Mouse (Mus musculus): Measurements from ENCODE around the gene Tbc1d10a.

DNA sequence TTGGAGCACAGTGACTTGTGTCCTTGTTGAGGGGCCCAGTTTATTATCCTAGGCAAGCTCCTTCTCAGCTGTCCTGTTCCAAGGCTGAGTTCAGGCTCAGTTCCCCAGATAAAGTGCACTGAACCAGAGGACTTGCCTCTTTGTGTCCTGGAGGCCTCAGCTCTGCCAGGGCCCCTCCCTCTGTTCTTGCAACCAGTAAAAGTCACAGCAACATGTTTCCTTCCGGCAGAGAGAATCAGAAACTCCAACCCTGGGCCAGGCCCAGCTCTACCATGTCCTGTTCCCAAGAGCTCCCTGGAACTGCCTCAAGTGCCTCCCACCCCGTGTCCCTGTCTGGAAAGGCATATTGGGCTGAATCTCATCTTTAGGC is 17.1 kb downstream of the Tbc1d10a start:
- TF ChIP-seq POLR2A (IDR thresholded peaks at IDR 0.05; ENCODE audit: control insufficient read depth, extremely low read depth, insufficient read depth, low read length, poor library complexity), result no peak
- no peak for TF ChIP-seq CTCF (IDR thresholded peaks at IDR 0.05; ENCODE audit: borderline replicate concordance, control insufficient read depth, extremely low read depth, insufficient read depth, low read length, poor library complexity)

Data from thymus, adult 2 months (tissue).